Mouse (Mus musculus): ENCODE measurements around the gene Grik4. TPM values are rescaled to one million over a fixed set of nuclear protein-coding genes. Genes with fewer than 3 reads are reported as not detected.

The Grik4 gene
- polyA plus RNA-seq, 1 experiment from 2014 or later, result 0.10 TPM

GRCm38 (mm10) chr9:42713912-42714311, 230.4 kb downstream of the Grik4 start:
- TF ChIP-seq CTCF (IDR thresholded peaks at IDR 0.05; ENCODE audit: low read depth) (no peak), EP300 (optimal IDR thresholded peaks at IDR 0.05) (no peak)
- ATAC-seq (ENCODE audit: low FRiP score, low TSS enrichment), result no peak
- H3K27me3 ChIP-seq (ENCODE audit: control insufficient read depth, insufficient read depth, low read length), result no peaks in the 10 kb centered on the region
- H3K27ac ChIP-seq (replicated peaks), result no peak overlapping the region
- H3K4me2 ChIP-seq (replicated peaks; ENCODE audit: low read depth), result no peak overlapping the region
- no peak overlapping the region for H3K4me3 ChIP-seq (ENCODE audit: low read depth, low read length)
- 62% methylated on average over 8 of the region's 8 CpGs for WGBS
- no peaks in the 10 kb centered on the region for H3K36me3 ChIP-seq (ENCODE audit: control insufficient read depth, insufficient read depth, low read length)
- H3K9me3 ChIP-seq (ENCODE audit: control insufficient read depth, low read length), result no peaks in the 10 kb centered on the region
- no peaks in the 10 kb centered on the region for H3K4me1 ChIP-seq (replicated peaks; ENCODE audit: control insufficient read depth, insufficient read depth)
- DNase-seq (ENCODE audit: low spot score), result no peak
- no peak overlapping the region for H3K9ac ChIP-seq (ENCODE audit: low read length)

- no peaks in the 10 kb centered on the region for H3K36me3 ChIP-seq (ENCODE audit: control insufficient read depth, insufficient read depth, low read length)
- no peak overlapping the region for H3K4me2 ChIP-seq (replicated peaks; ENCODE audit: low read depth)
- WGBS, result 83% methylated on average over 7 of the region's 7 CpGs
- H3K9ac ChIP-seq (ENCODE audit: low read length), result no peak overlapping the region
- H3K4me3 ChIP-seq (ENCODE audit: low read depth, low read length), result no peak overlapping the region
- H3K4me1 ChIP-seq (replicated peaks; ENCODE audit: control insufficient read depth, insufficient read depth), result no peaks in the 10 kb centered on the region
- TF ChIP-seq CTCF (IDR thresholded peaks at IDR 0.05; ENCODE audit: low read depth) (no peak), EP300 (optimal IDR thresholded peaks at IDR 0.05) (no peak)
- H3K9me3 ChIP-seq (ENCODE audit: control insufficient read depth, low read length), result no peaks in the 10 kb centered on the region
- DNase-seq (ENCODE audit: low spot score), result no peak
- no peak overlapping the region for H3K27ac ChIP-seq (replicated peaks)
- no peaks in the 10 kb centered on the region for H3K27me3 ChIP-seq (ENCODE audit: control insufficient read depth, insufficient read depth, low read length)
- no peak for ATAC-seq (ENCODE audit: low FRiP score, low TSS enrichment)
Measured at GRCm38 (mm10) chr9:42705848-42706247, 238.4 kb downstream of the Grik4 start.

GRCm38 (mm10) chr9:42703191-42703854, 241.0 kb downstream of the Grik4 start:
- Histone ChIP-seq H3K4me1 (replicated peaks; ENCODE audit: control insufficient read depth, insufficient read depth) (no peaks in the 10 kb centered on the region), H3K36me3 (ENCODE audit: control insufficient read depth, insufficient read depth, low read length) (no peaks in the 10 kb centered on the region), H3K4me2 (replicated peaks; ENCODE audit: low read depth) (no peak overlapping the region), H3K9ac (ENCODE audit: low read length) (no peak overlapping the region), H3K27me3 (ENCODE audit: control insufficient read depth, insufficient read depth, low read length) (no peaks in the 10 kb centered on the region), H3K9me3 (ENCODE audit: control insufficient read depth, low read length) (no peaks in the 10 kb centered on the region), H3K4me3 (ENCODE audit: low read depth, low read length) (no peak overlapping the region), H3K27ac (replicated peaks) (no peak overlapping the region)
- DNase-seq (ENCODE audit: low spot score) (no peak), ATAC-seq (ENCODE audit: low FRiP score, low TSS enrichment) (no peak)
- TF ChIP-seq EP300 (optimal IDR thresholded peaks at IDR 0.05), result no peak
- no peak for TF ChIP-seq CTCF (IDR thresholded peaks at IDR 0.05; ENCODE audit: low read depth)
- WGBS, result 49% methylated on average over 8 of the region's 8 CpGs

GRCm38 (mm10) chr9:42702231-42703132, 241.8 kb downstream of the Grik4 start:
- H3K4me2 ChIP-seq (replicated peaks; ENCODE audit: low read depth), result no peak overlapping the region
- DNase-seq (ENCODE audit: low spot score) (no peak), ATAC-seq (ENCODE audit: low FRiP score, low TSS enrichment) (no peak)
- no peak overlapping the region for H3K4me3 ChIP-seq (ENCODE audit: low read depth, low read length)
- WGBS, result 77% methylated on average over 11 of the region's 11 CpGs
- H3K27me3 ChIP-seq (ENCODE audit: control insufficient read depth, insufficient read depth, low read length), result no peaks in the 10 kb centered on the region
- H3K27ac ChIP-seq (replicated peaks), result no peak overlapping the region
- H3K4me1 ChIP-seq (replicated peaks; ENCODE audit: control insufficient read depth, insufficient read depth), result no peaks in the 10 kb centered on the region
- no peaks in the 10 kb centered on the region for H3K9me3 ChIP-seq (ENCODE audit: control insufficient read depth, low read length)
- no peaks in the 10 kb centered on the region for H3K36me3 ChIP-seq (ENCODE audit: control insufficient read depth, insufficient read depth, low read length)
- no peak overlapping the region for H3K9ac ChIP-seq (ENCODE audit: low read length)
- no peak for TF ChIP-seq CTCF (IDR thresholded peaks at IDR 0.05; ENCODE audit: low read depth)
- TF ChIP-seq EP300 (optimal IDR thresholded peaks at IDR 0.05), result no peak

- Histone ChIP-seq H3K4me1 (replicated peaks; ENCODE audit: control insufficient read depth, insufficient read depth) (no peaks in the 10 kb centered on the region), H3K4me3 (ENCODE audit: low read depth, low read length) (no peak overlapping the region), H3K9me3 (ENCODE audit: control insufficient read depth, low read length) (no peaks in the 10 kb centered on the region), H3K36me3 (ENCODE audit: control insufficient read depth, insufficient read depth, low read length) (no peaks in the 10 kb centered on the region), H3K4me2 (replicated peaks; ENCODE audit: low read depth) (no peak overlapping the region), H3K9ac (ENCODE audit: low read length) (no peak overlapping the region), H3K27me3 (ENCODE audit: control insufficient read depth, insufficient read depth, low read length) (no peaks in the 10 kb centered on the region), H3K27ac (replicated peaks) (no peak overlapping the region)
- WGBS, result 61% methylated on average over 5 of the region's 5 CpGs
- TF ChIP-seq EP300 (optimal IDR thresholded peaks at IDR 0.05) (no peak), CTCF (IDR thresholded peaks at IDR 0.05; ENCODE audit: low read depth) (no peak)
- no peak for ATAC-seq (ENCODE audit: low FRiP score, low TSS enrichment)
- no peak for DNase-seq (ENCODE audit: low spot score)
Measured at GRCm38 (mm10) chr9:42701729-42702128, 242.6 kb downstream of the Grik4 start.

GRCm38 (mm10) chr9:42693024-42693423, 251.3 kb downstream of the Grik4 start:
- no peak for DNase-seq (ENCODE audit: low spot score)
- no peak for ATAC-seq (ENCODE audit: low FRiP score, low TSS enrichment)
- Histone ChIP-seq H3K27ac (replicated peaks) (no peak overlapping the region), H3K9me3 (ENCODE audit: control insufficient read depth, low read length) (no peaks in the 10 kb centered on the region), H3K27me3 (ENCODE audit: control insufficient read depth, insufficient read depth, low read length) (no peaks in the 10 kb centered on the region), H3K4me3 (ENCODE audit: low read depth, low read length) (no peak overlapping the region), H3K36me3 (ENCODE audit: control insufficient read depth, insufficient read depth, low read length) (no peaks in the 10 kb centered on the region), H3K9ac (ENCODE audit: low read length) (no peak overlapping the region), H3K4me1 (replicated peaks; ENCODE audit: control insufficient read depth, insufficient read depth) (no peaks in the 10 kb centered on the region), H3K4me2 (replicated peaks; ENCODE audit: low read depth) (no peak overlapping the region)
- WGBS, result 85% methylated on average over 8 of the region's 8 CpGs
- TF ChIP-seq EP300 (optimal IDR thresholded peaks at IDR 0.05) (no peak), CTCF (IDR thresholded peaks at IDR 0.05; ENCODE audit: low read depth) (no peak)

All from stomach, postnatal 0 days (tissue).